Mouse (Mus musculus) left cerebral cortex, adult 11 months (tissue): ENCODE data around the gene Vangl2.

Source experiments
- DNase-seq: peaks from one replicate; pipeline ENCODE4 v3.0.0; 2022; ENCODE audit warnings: low spot score

Vangl2 gene

DNA sequence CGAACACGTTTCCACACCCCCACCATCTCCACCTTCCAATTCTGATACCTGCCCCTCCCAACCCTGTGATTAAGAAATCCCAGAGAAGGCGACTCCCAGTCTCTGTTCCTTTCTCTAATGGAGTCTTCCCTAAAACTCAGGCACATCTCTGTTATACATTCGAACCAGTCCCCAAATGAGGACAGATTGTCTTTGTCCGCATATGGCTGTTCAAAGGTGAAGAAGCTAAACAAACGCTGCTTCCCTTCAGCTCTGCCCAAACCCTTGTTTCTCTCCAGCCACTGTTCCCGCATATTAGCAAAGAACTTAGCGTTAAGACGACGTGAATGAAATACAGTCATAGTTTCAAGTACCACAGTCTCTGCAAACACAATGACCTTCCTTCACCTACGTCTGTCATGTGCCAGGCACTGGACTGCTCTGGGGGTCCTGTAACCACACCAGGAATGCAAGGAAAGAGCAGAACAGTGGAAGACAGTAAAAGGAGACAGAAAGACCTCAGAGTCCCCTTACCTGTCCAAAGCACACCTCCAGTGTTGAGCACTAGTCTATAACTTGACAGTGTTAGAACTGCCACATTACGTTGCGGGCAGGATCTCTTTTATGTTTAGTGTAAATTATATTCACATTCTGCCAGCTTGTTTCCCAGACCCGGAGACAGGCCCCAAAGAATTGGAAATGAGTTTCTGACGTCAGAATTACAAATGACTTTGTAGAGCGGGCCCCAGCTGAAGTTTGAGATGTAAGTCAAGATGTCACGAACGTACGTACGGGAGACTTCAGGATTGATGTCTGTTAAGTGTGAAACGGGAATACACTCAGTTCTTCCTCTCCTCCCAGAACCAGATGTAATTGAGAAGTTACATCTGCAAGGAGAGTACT is at the start of gene Vangl2:
Gene Vangl2, minus strand, starts transcription at position 51 of the 882 bp plus-strand sequence.
- no peak for DNase-seq

DNA sequence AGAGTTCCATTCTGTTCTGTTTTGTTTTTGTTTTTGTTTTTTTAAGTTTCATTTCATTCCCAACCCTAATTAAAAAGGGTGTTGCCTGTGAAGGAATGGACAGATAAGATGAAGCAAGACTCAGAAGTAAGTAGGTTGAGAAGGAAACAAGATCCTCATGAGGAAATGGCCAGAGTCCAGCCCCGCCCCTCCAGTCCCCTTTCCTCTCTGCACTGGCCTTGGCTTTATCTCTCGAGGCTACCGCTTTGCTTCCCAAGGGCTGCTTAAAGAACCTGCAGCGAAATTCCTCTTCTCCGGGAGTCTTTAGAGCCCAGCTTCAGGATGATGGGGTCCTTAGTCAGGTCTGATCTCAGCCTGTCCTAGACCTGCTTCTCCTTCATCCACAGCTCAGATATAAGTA is 49.7 kb upstream of the Vangl2 start:
- DNase-seq, result no peak

DNA sequence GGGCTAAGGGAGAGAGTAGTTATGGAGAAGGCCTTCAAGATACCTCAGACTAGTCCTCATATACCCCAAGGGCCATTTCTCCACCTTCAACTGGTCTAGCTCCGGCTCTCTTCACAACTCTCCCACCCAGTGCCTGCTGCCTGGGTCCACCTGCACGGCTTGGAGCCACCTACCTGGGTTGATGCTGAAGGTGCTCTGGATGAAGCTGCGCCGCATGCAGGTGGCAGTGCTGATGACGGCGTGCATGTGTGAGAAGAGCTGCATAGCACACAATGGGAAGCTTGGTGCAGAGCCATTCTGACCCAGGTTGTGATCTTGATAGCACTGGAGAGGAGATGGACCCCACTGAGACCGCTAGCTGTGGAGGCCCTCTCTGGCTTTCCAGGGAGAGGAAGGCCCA is 44.4 kb upstream of the Vangl2 start:
- DNase-seq, result no peak

DNA sequence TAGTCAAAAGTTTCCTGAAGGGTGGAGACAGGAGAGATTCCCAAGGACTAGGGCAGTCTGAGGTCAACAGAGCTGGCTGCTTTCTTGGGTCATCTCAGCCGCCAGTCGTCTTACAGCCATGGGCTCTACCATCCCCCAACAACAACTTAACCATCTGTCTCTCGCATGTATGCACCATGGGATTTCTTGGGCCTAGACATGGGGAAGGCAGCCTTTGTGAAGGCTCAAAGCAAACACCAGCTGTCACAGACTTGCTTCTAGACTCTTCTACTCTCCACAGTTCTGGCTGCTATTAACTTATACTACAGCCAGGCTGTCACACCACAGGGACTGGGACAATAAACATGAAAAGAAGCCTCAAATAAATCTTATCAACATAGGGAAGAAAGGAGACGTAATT is 43.3 kb upstream of the Vangl2 start:
- DNase-seq, result no peak

DNA sequence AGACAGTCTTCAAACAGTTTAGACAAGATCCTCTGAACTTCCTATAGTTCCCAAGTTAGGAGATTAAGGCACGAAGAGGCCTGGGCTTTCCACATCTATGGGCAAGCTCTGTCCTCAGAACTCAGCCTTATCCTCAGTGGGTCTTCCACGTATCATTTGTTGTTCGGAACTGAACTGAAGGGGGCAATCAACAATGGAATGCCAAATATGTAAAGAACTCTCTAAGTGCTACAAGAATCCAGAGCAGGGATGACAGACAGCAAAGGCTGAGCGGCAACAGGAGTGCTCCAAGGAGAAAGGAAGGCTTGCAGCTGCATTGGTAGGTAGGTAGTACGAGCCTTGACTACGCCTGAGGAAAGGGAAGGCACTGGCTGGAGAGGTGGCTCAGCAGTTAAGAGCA is 42.0 kb upstream of the Vangl2 start:
- no peak for DNase-seq

DNA sequence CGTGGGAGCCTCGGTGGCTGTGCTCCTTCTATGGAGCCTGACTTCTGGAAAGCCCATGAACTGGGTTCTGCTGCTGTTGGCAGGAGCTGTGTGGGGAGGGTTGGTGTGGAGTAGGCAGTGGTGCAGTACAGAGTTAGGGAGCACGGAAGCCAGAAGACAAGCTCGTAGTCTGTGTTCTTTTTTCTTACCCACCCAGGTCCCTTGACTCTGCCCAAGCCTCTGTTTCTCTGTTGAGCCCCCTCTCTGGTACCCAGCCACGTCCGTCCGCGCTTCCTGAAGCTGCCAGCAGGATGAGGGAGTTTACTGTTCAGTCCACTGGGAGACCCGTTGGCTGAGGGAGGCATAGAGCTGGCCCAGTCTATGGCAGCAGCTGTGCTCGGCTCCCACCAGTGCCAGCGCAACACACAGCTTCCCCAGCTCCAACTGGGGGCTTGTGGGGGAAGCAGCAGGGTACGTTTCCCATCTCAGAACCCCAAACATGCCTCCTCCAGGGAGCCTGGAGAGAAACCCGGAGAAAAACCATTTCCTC is 36.4 kb upstream of the Vangl2 start:
- DNase-seq, result no peak

DNA sequence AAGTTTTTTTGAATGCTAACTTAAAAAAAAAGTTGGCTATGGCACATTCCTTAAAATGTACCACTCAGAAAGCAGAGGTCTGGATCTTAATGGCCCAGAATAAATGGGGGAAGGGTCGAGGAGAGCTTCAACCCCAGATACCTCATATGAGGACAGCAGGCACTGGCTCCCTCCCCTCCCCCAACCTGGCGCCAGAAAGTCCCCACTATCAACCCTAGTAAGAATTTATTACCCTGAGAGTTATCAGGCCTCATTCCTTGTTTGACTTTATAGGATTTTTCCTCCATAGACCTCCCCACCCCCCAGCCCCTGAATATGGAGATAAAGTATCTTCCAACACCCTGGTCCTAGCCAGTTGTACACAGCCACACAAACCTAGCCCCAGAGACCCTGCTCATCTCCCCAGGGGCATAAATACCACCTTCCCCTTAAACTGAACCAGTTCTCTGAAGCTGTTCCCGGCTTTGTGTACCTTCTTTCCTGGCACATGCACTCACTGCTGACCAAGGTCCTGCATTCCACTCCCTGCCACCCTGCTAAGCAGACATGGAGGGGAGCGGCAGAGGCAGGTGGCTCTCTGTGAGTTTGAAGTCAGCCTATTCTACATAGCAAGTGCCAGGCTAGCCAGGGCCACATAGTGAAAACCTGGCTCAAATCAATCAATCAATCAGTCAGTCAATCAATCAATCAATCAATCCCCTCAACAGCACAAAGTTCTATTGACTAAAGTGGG is 35.2 kb upstream of the Vangl2 start:
- DNase-seq, result no peak

DNA sequence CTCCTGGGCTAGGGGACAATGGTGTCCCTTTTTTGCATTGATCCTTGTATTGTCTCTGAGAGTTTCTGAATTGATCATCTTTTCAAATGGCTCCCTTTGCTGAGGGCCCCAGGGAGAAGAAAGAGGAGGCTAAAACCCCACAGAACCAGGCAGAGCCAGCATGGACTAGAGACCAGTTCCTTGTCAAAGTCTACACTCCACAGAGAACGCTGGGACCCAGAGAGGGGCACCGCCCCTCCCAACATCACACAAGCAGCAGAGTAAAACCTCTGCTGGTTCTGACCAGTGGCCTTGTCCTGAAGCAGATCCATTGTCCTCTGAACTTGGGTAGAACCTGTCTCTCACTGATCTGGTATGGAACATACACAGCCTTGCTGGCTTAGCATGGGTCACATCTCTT is 33.9 kb upstream of the Vangl2 start:
- DNase-seq, result no peak

DNA sequence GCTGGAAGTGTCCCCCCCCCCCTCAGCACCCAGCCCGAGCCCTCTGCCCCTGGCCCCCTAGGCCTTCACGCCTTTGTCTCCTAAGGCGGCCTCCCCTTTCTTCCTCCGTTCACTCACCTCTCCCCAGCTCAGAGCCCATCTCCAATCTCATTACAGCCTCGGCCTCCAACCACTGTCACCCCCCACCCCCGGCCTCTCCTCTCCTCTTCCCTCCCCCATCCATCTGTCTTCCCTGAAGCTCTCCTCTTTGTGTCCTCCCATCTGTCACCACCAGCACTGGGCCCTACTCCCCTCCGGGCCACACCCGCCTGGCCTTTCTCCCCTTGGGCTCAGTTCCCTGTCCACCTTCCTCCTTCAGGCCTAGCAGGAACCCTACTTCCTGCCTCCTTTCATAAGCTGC is 33.0 kb upstream of the Vangl2 start:
- no peak for DNase-seq

DNA sequence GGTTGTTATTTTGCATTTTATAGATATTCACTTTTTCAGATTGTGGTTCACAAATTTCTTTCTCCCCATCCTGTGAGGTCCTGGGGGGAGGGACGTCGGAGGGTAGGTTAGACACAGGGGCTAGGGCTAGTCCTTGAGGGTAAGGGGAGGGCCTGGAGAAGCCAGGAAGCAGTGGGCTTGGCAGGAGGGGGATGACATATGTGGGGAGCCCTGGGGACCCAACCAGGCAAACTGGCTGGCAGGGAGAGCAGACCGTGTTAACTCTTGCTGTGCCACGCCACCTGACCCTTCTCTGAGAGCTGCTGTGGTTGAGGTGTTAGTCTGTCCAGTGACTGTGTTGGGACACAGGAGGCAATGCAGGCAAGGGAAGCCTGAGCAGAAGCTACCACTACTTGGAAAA is 32.4 kb upstream of the Vangl2 start:
- no peak for DNase-seq

DNA sequence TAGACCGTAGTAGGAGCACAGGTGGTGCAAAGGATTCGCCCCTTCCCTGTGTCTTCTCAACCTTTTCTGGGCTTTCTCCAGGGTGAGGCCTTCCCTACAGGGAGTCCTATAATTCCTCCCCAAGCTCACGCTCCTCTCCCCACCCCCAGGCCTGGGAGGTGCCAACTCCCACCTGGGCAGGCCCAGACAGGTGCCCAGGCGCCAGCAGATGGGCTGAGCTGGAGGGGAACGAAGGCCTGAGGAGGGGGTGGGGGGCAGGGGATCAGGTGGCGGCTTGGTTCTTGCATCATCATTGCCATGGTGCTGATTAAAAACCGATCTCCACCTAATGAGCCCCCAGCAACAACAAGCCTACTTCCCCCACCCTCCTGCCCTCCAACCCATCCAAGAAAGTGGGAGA is 30.6 kb upstream of the Vangl2 start:
- DNase-seq, result no peak

DNA sequence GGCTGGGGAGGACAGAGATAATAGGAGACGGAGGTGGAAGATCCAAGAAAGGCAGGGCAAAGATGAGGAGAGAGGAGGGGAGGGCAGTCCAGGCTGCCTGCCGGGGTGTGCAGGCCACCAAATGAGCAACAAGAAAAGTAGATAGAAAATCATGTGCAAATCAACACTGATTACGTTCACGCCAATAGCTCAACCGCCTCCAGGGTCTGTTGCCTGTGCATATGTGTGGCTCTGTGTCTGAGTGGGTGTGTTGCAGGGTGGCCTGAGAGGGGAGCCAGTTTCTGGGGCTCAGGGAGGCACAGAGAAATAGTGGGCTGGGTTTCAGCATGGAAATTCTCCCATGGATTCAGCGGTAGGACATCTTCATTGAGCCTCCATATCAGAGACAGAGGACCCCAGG is 30.1 kb upstream of the Vangl2 start:
- no peak for DNase-seq

DNA sequence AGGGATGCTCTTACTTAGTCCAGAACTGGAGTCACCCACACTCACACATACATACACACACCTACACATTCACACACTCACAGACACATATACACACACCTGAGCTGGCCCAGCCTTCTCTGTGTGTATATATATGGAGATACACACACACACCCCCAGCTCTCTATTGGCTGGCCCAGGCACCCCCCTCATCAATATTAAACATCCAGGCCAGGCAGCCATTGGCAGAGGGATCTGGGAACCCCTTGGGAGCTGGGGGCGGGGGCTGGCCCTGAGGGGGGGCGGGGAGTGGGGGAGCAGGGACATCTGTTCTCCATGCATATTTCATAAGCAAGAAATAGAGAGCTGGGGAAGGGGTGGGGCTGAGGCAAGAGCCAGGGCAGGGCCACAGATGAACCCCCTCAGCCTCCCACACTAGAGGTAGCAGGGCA is 29.3 kb upstream of the Vangl2 start, which contains the start of gene Nhlh1:
Gene Nhlh1, minus strand, starts transcription at position 83 of the 431 bp plus-strand sequence.
- DNase-seq, result peak; percentile 19

DNA sequence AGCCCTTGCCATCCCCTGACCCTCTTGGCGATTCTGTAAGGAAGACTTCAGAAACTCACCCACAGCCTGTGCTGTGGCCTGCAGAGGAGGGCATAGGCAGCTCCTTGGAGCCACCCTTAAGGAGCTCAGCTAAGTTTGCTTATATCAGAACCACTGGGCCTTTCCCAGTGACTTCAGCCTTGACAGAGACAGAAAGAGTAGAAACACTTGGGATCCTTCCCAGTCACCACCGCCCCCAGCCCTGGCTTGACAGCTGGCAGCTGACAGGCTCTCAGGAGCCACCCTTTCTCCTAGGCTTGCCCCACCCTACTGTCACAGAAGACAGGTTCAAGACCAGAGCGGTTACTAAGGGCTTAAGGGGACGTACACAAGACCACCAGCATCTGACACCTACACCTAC is 28.0 kb upstream of the Vangl2 start:
- peak; percentile 25 for DNase-seq

DNA sequence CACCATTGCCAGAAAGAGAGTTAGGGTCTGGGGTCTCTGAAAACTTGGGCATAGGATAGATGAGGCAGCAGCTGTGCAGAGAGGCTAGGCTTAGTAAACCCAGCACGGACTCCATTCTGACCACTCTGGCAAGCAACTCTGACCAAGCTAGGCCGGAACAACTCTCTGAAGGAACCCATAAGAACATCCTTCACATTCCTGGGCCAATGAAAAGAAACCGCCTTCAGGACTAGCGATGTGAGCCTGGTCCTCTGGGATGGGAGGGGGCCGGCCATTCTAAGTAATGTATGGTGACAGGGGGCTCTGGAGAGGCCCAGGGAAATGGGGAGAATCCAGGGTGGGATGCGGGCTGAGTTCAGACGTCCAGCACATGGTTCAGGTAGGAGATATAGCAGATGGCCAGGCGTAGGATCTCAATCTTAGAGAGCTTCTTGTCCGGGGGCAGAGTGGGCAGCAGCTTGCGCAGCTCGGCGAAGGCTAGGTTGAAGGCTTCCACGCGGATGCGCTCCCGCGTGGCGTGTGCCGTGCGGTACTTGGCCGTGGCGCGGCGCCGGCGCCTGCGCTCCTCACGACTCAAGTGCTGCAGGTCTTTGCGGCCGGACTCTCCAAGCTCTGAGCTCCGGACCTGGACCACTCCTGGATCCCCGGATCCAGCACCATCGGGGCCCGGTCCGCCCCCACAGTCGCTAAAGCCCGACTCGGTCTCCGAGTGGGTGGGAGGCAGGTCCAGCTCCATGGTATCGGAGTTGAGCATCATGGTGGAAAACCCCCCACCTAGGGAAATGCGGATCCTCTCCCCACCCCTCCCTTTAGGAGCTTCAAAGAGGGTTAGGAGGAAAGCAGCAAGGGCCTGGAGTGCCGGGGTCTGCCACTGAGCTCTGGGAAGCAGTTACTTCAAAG is 25.5 kb upstream of the Vangl2 start:
- no peak for DNase-seq

DNA sequence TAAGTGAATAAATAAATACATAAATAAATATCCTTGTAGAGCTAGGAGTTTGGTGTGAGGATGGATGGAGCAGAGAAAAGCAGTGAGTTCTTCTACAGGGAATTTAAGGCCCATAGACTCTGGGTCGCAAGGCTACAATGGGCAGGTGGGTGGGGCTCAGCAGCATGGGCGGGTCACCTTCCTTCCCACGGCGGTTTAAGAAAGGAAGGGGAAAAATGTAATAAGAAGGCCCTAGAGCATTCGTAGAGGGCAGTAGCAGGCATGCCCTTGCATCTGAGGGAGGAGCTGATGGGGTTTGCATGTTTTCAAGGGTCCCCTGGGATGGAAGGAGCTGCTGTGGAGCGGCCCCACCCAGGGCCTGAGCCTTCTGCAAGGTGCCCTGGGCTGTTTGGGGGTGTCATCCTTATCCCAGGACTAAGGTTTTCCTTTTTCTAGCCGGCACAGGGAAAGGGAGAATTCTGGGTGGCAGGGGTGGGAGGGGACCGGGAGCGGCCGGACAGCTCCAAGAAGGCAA is 24.6 kb upstream of the Vangl2 start:
- no peak for DNase-seq

DNA sequence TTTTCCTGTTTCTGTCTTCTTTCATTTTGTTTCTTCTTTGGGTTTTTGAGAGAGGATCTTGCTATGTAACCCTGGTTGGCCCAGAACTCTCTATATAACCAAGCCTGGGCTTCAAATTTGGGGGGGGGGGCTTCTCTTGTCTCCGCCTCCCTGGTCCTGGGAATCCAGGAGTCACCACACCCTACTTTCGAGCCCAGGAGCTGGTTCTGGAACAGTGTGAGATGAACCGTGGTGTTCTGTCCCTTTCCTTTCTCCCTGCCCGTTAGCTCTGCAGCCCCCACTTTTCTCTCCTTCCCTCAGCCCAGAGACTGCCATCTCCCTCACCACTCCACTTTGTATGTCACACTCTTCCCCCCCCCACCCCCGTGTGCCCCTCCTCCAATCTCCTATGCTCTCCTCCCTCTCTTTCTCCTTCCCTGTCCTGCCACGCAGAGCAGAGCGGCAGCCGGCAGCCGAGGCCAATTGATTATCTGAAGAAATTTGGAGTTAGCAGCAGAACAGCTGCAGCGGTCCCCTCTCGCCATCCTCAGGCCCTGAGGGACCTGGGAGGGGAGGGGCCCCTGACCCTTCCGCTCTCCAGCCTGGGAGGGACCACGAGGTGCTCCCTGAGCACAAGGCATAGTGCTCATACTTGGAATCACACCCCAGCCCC is 21.0 kb upstream of the Vangl2 start:
- no peak for DNase-seq

DNA sequence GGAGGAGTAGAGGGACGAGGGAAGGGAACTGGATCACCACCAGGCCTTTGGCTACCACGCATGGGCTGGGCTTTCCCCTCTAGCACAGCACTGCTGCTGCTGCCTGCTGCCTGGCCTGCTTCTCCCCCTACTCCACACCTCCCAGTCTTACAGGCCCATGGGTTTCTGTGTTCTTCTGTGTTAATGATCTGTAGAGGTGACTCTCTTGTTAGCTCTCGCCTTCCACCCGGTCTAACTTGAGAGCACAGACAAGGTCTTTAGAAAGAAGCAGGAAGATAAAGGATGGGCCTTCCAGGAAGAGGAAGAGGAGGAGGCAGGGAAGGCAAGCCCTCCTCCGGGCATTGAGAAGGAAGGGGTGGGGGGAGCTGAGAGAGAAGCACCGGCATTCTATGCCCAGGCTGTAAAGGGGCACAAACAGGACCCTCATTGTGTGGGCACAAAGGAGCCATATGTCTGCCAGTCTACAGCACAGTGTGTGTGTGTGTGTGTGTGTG is 20.0 kb upstream of the Vangl2 start:
- DNase-seq, result no peak

DNA sequence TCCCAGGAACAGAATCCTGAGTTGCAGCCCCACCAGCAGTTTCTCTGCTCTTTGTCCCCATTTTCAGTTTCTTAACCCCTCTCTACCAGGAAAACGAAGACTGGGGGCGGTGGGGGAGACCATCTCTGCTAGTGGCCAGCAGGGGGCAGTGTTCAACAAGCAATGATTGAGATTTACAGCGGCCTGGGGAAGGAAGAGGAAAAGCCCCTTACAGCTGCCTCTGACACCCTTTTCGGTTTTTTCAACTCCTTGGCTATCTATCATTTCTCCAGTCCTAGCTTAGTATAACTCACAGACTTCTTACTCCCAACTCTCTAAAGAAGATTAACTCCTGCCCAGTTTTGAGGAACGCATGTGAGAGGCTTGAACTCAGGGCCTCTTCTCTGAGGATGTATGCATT is 18.7 kb upstream of the Vangl2 start:
- no peak for DNase-seq

DNA sequence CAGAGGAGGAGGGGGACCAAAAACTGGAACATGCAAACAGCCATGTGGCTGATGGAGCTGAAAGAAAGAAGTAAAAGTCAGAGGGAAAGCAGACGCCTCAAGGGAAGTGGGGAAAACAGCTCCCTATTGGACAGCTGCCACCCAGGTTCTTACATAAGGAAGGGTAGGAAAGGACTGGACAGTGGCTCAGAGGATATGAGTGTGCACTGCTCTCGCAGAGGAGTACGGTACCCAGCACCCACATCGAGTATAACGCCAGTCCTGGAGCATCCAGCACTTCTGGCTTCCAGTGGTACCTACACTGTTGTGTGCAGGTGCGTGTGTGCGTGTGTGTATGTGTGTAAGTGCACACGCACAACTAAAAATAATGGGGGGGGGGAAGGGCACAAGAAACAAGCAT is 18.2 kb upstream of the Vangl2 start:
- no peak for DNase-seq

DNA sequence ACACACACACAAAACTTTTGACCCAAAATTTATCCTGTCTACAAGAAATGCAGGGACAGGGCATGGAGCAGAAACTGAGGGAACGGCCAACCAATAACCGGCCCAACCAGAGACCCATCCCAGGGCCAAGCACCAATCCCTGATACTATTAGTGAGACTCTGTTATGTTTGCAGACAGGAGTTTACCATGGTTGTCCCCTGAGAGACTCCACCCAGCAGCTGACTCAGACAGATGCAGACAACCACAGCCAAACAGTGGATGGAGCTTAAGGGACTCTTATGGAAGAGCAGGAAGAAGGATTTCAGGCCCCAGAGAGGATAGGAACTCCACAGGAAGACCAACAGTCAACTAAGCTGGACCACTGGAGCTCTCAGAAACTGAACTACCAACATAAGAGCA is 1.7 kb upstream of the Vangl2 start:
- no peak for DNase-seq
